Mouse (Mus musculus) midbrain, embryonic 15.5 days (tissue): ENCODE measurements around the gene Pde4d. TPM values are rescaled to one million over a fixed set of nuclear protein-coding genes. Genes with fewer than 3 reads are reported as not detected.

Source experiments
- ATAC-seq: fragments of 200-750 bp; cut with Nextera tagmentation; replicated peaks from 2 replicates; pipeline ENCODE4 v1.8.0; 2017; ENCODE audit warnings: moderate TSS enrichment
- H3K27ac ChIP-seq: fragments of 300-500 bp; sonication (generic); 2 replicates; pipeline ENCODE4 v1.5.1; 2015; ENCODE audit warnings: mild to moderate bottlenecking, inconsistent platforms
- H3K27me3 ChIP-seq: fragments of 300-500 bp; sonication (generic); replicated peaks from 2 replicates; pipeline ENCODE4 v1.6.1; 2015; ENCODE audit warnings: inconsistent platforms
- H3K36me3 ChIP-seq: fragments of 300-500 bp; sonication (generic); replicated peaks from 2 replicates; pipeline ENCODE4 v1.6.1; 2015; ENCODE audit warnings: inconsistent platforms
- H3K4me1 ChIP-seq: fragments of 300-500 bp; sonication (generic); 2 replicates; pipeline ENCODE4 v1.6.1; 2015; ENCODE audit warnings: inconsistent platforms
- H3K4me2 ChIP-seq: fragments of 300-500 bp; sonication (generic); 2 replicates; pipeline ENCODE4 v1.6.1; 2015; ENCODE audit warnings: inconsistent platforms, mild to moderate bottlenecking, moderate library complexity
- H3K4me3 ChIP-seq: fragments of 300-500 bp; sonication (generic); 2 replicates; pipeline ENCODE4 v1.5.1; 2015; ENCODE audit warnings: mild to moderate bottlenecking, inconsistent platforms
- H3K9ac ChIP-seq: fragments of 300-500 bp; sonication (generic); 2 replicates; pipeline ENCODE4 v1.6.1; 2015; ENCODE audit warnings: mild to moderate bottlenecking, inconsistent platforms
- H3K9me3 ChIP-seq: fragments of 300-500 bp; sonication (generic); 2 replicates; pipeline ENCODE4 v1.6.1; 2016; ENCODE audit warnings: inconsistent platforms
- WGBS: fragments of 180-500 bp; shearing (Covaris S2); methylation state at CpG from one replicate; pipeline ENCODE4 v1.1.7; 2015; ENCODE audit warnings: mixed read lengths; 5-methylcytosine and 5-hydroxymethylcytosine counted together
- polyA plus RNA-seq: library from polyadenylated mRNA; unstranded; fragments of >200 nt; fragmentation: Nextera tagmentation; extraction: Ambion mirVana; gene quantifications from 2 replicates; pipeline ENCODE4 v1.2.1, GENCODE M21; 2015

Pde4d gene
- polyA plus RNA-seq, 1 experiment from 2014 or later: 27.1 TPM

GRCm38 (mm10) chr13:109117210-109117791 lies 667.6 kb downstream of the Pde4d start:
- H3K27ac ChIP-seq: peak overlapping the region; percentile 72
- no peaks in the 10 kb centered on the region for H3K36me3 ChIP-seq
- H3K4me2 ChIP-seq: peak overlapping the region; percentile 97
- WGBS: 8% methylated on average over 14 of the region's 14 CpGs
- H3K4me3 ChIP-seq: peak overlapping the region; percentile 87
- H3K4me1 ChIP-seq: peaks cover 17% of the 10 kb centered on the region
- H3K9me3 ChIP-seq: no peaks in the 10 kb centered on the region
- peak overlapping the region; percentile 86; the same call in 1 of the 2 replicates for H3K9ac ChIP-seq
- peak; percentile 59 for ATAC-seq
- H3K27me3 ChIP-seq: peaks cover 6% of the 10 kb centered on the region; the same call in 1 of the 2 replicates

- Histone ChIP-seq H3K27ac (no peak overlapping the region), H3K4me3 (peak overlapping the region; percentile 87; the same call in 1 of the 2 replicates), H3K4me1 (peaks cover 17% of the 10 kb centered on the region), H3K36me3 (no peaks in the 10 kb centered on the region), H3K27me3 (peaks cover 6% of the 10 kb centered on the region; the same call in 1 of the 2 replicates), H3K4me2 (peak overlapping the region; percentile 97), H3K9me3 (no peaks in the 10 kb centered on the region), H3K9ac (no peak overlapping the region)
- no peak for ATAC-seq
- WGBS: 78% methylated on average over 1 of the region's 1 CpGs
These were observed 668.6 kb downstream of the Pde4d start for GRCm38 (mm10) chr13:109118296-109118800.

- Histone ChIP-seq H3K4me2 (no peak overlapping the region), H3K9me3 (no peaks in the 10 kb centered on the region), H3K4me1 (peaks cover 8% of the 10 kb centered on the region; the same call in 1 of the 2 replicates), H3K36me3 (no peaks in the 10 kb centered on the region), H3K4me3 (no peak overlapping the region), H3K27ac (no peak overlapping the region), H3K9ac (no peak overlapping the region), H3K27me3 (no peaks in the 10 kb centered on the region)
- 54% methylated on average over 3 of the region's 3 CpGs for WGBS
- no peak for ATAC-seq
These were observed 672.1 kb downstream of the Pde4d start for GRCm38 (mm10) chr13:109121867-109122266.

GRCm38 (mm10) chr13:109136405-109136804 lies 686.7 kb downstream of the Pde4d start:
- H3K4me1 ChIP-seq: no peaks in the 10 kb centered on the region

GRCm38 (mm10) chr13:109158703-109159102 lies 709.0 kb downstream of the Pde4d start:
- H3K27me3 ChIP-seq: no peaks in the 10 kb centered on the region
- no peaks in the 10 kb centered on the region for H3K36me3 ChIP-seq

More at GRCm38 (mm10) chr13:109136405-109136804, 686.7 kb downstream of the Pde4d start:
- Histone ChIP-seq H3K27ac (no peak overlapping the region), H3K9ac (no peak overlapping the region), H3K27me3 (no peaks in the 10 kb centered on the region), H3K4me2 (no peak overlapping the region), H3K4me3 (no peak overlapping the region), H3K9me3 (no peaks in the 10 kb centered on the region), H3K36me3 (no peaks in the 10 kb centered on the region)
- ATAC-seq: no peak
- whole genome bisulfite sequencing: 46% methylated on average over 4 of the region's 4 CpGs

GRCm38 (mm10) chr13:109168556-109169334 lies 719.0 kb downstream of the Pde4d start:
- H3K9me3 ChIP-seq: 0 out of 2 replicates have a peak, but pooled peaks cover 3% of the 10 kb centered on the region
- H3K27me3 ChIP-seq: no peaks in the 10 kb centered on the region
- H3K4me1 ChIP-seq: 0 out of 2 replicates have a peak, but pooled peaks cover 8% of the 10 kb centered on the region
- no peak overlapping the region for H3K4me2 ChIP-seq
- 0 out of 2 replicates have a peak, but pooled peaks have one; percentile 24 for ATAC-seq
- H3K27ac ChIP-seq: no peak overlapping the region
- no peak overlapping the region for H3K4me3 ChIP-seq
- no peak overlapping the region for H3K9ac ChIP-seq
- no peaks in the 10 kb centered on the region for H3K36me3 ChIP-seq
- WGBS: 26% methylated on average over 9 of the region's 9 CpGs

More at GRCm38 (mm10) chr13:109158703-109159102, 709.0 kb downstream of the Pde4d start:
- Histone ChIP-seq H3K4me3 (no peak overlapping the region), H3K9me3 (no peaks in the 10 kb centered on the region), H3K9ac (no peak overlapping the region), H3K4me2 (no peak overlapping the region), H3K27ac (no peak overlapping the region), H3K4me1 (no peaks in the 10 kb centered on the region)
- WGBS: 69% methylated on average over 3 of the region's 3 CpGs
- ATAC-seq: no peak

- H3K27ac ChIP-seq: no peak overlapping the region
- no peak overlapping the region for H3K9ac ChIP-seq
- 0 out of 2 replicates have a peak, but pooled peaks cover 3% of the 10 kb centered on the region for H3K9me3 ChIP-seq
- no peaks in the 10 kb centered on the region for H3K27me3 ChIP-seq
- no peaks in the 10 kb centered on the region for H3K36me3 ChIP-seq
- ATAC-seq: no peak
- no peak overlapping the region for H3K4me2 ChIP-seq
- no peak overlapping the region for H3K4me3 ChIP-seq
- H3K4me1 ChIP-seq: 0 out of 2 replicates have a peak, but pooled peaks cover 8% of the 10 kb centered on the region
- WGBS: 48% methylated on average over 2 of the region's 2 CpGs
These were observed 719.5 kb downstream of the Pde4d start for GRCm38 (mm10) chr13:109169335-109169606.

GRCm38 (mm10) chr13:109171688-109172087 lies 721.9 kb downstream of the Pde4d start:
- 89% methylated on average over 7 of the region's 7 CpGs for WGBS
- ATAC-seq: no peak
- H3K27ac ChIP-seq: no peak overlapping the region
- H3K36me3 ChIP-seq: no peaks in the 10 kb centered on the region
- H3K4me1 ChIP-seq: 0 out of 2 replicates have a peak, but pooled peaks cover 8% of the 10 kb centered on the region
- H3K4me2 ChIP-seq: no peak overlapping the region
- H3K9me3 ChIP-seq: no peaks in the 10 kb centered on the region
- no peaks in the 10 kb centered on the region for H3K27me3 ChIP-seq
- no peak overlapping the region for H3K9ac ChIP-seq
- H3K4me3 ChIP-seq: no peak overlapping the region

GRCm38 (mm10) chr13:109175281-109175680 lies 725.5 kb downstream of the Pde4d start:
- no peak overlapping the region for H3K4me2 ChIP-seq
- H3K27me3 ChIP-seq: no peaks in the 10 kb centered on the region
- no peak for ATAC-seq
- no peak overlapping the region for H3K27ac ChIP-seq
- no peaks in the 10 kb centered on the region for H3K4me1 ChIP-seq
- H3K9me3 ChIP-seq: no peaks in the 10 kb centered on the region
- 84% methylated on average over 6 of the region's 6 CpGs for WGBS
- no peak overlapping the region for H3K9ac ChIP-seq
- no peak overlapping the region for H3K4me3 ChIP-seq
- no peaks in the 10 kb centered on the region for H3K36me3 ChIP-seq

GRCm38 (mm10) chr13:109175852-109176621 lies 726.3 kb downstream of the Pde4d start:
- no peak overlapping the region for H3K27ac ChIP-seq
- ATAC-seq: no peak
- no peaks in the 10 kb centered on the region for H3K4me1 ChIP-seq
- no peak overlapping the region for H3K4me2 ChIP-seq
- no peaks in the 10 kb centered on the region for H3K27me3 ChIP-seq
- H3K9me3 ChIP-seq: no peaks in the 10 kb centered on the region
- WGBS: 80% methylated on average over 11 of the region's 11 CpGs
- H3K4me3 ChIP-seq: no peak overlapping the region
- H3K9ac ChIP-seq: no peak overlapping the region
- no peaks in the 10 kb centered on the region for H3K36me3 ChIP-seq

GRCm38 (mm10) chr13:109181363-109181762 lies 731.6 kb downstream of the Pde4d start:
- no peak overlapping the region for H3K4me2 ChIP-seq
- no peak for ATAC-seq

GRCm38 (mm10) chr13:109190652-109191051 lies 740.9 kb downstream of the Pde4d start:
- H3K27ac ChIP-seq: no peak overlapping the region
- H3K4me1 ChIP-seq: no peaks in the 10 kb centered on the region
- no peak for ATAC-seq
- H3K4me3 ChIP-seq: no peak overlapping the region
- 79% methylated on average over 4 of the region's 4 CpGs for WGBS
- H3K4me2 ChIP-seq: no peak overlapping the region
- H3K36me3 ChIP-seq: no peaks in the 10 kb centered on the region
- no peaks in the 10 kb centered on the region for H3K27me3 ChIP-seq
- no peak overlapping the region for H3K9ac ChIP-seq
- H3K9me3 ChIP-seq: no peaks in the 10 kb centered on the region

More at GRCm38 (mm10) chr13:109181363-109181762, 731.6 kb downstream of the Pde4d start:
- H3K27me3 ChIP-seq: no peaks in the 10 kb centered on the region
- WGBS: 72% methylated on average over 6 of the region's 6 CpGs
- no peaks in the 10 kb centered on the region for H3K36me3 ChIP-seq
- no peak overlapping the region for H3K9ac ChIP-seq
- H3K4me3 ChIP-seq: no peak overlapping the region
- no peaks in the 10 kb centered on the region for H3K4me1 ChIP-seq
- no peak overlapping the region for H3K27ac ChIP-seq
- no peaks in the 10 kb centered on the region for H3K9me3 ChIP-seq
